Mouse (Mus musculus): ENCODE measurements around the gene Evl.

DNA sequence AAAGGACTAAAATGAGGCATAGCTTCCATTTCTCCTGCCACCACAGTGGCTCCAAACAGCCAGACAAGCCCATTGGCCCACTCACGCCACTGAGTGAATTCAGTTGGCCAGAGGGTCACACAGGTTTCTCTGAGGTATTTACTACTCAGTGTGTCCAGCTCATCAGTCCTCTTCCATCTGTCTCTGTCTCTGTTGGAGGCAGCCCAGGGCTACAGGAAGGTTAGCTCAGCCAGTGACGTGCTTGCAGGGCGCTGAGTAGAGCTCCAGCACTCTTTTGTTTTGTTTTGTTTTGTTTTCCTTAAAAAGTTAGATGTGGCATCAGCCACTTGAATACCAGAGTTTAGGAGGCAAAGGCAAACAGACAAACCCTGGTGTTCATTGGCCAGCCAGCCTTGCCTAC is 119.0 kb downstream of the Evl start:
- no peak for TF ChIP-seq CTCF (IDR thresholded peaks at IDR 0.05; ENCODE audit: control insufficient read depth, insufficient read depth, low read length)
- TF ChIP-seq POLR2A (IDR thresholded peaks at IDR 0.05; ENCODE audit: borderline replicate concordance, control insufficient read depth, low read depth, low read length): no peak
